ENCODE assay signal across 8 mouse cellular contexts in the genomic region with DNA sequence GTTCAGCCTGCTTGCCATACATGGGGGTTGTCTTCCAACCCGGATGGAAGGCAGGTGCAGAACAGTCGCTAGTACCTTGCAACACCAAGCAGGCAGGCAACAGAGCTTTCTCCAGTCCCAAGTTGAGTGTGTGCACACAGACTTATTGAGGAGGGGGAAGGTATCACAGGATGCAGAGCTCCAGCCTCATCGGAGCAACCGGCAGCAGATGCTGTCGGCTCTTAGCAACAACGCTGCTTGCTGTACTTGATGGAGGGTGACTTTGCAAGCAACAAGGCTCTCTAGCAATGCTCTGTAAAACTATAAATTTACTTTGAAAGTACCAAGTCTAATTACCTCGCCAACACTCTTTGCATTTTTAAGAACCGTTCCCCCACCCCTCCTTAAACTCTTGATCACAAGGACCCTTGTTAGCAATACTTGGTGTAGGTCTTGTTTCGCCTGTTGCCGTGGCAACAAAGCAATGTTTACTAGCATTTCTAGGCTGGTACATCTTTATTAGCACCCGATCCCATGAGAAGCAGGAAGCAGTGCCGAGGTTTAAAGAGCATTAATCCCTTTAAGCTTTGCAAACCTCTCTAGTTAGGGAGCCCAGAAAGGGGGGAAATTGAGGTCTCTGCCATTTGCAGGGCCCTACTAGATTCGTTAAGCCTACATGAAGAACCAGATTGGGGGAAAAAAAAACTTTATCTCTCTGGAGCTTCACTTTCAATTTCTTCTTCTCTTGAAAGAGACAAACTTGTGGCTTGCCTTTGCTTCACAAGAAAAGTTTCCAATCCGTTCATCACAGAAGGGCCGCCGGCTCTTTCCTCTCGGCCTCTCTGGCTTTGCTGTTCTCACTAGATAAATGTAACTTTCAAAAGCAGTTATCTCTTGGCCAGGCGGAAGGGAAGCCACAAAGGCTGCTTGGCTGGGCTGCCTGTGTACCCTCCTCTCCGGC.
DNase-seq lines count a peak whose midpoint lies in the region; ATAC-seq lines count a peak whose summit lies in the region.

No protein-coding gene starts in this region.

- H3K4me2 ChIP-seq in neural tube, embryonic 11.5 days (ENCODE audit: low read depth), result no peak overlapping the region
- no peak overlapping the region for H3K4me2 ChIP-seq in embryonic facial prominence, embryonic 11.5 days (ENCODE audit: low read depth, low read length)
- peak overlapping the region; percentile 26 for H3K4me2 ChIP-seq in limb, embryonic 12.5 days
- no peak overlapping the region for H3K4me2 ChIP-seq in intestine, embryonic 16.5 days (ENCODE audit: low read depth, low read length)

- H3K36me3 ChIP-seq in neural tube, embryonic 11.5 days (ENCODE audit: control insufficient read depth, insufficient read depth, low read length), result no peaks in the 10 kb centered on the region
- no peaks in the 10 kb centered on the region for H3K36me3 ChIP-seq in embryonic facial prominence, embryonic 11.5 days (replicated peaks; ENCODE audit: control insufficient read depth, insufficient read depth, low read depth, low read length)
- no peaks in the 10 kb centered on the region for H3K36me3 ChIP-seq in limb, embryonic 12.5 days
- no peaks in the 10 kb centered on the region for H3K36me3 ChIP-seq in intestine, embryonic 16.5 days (ENCODE audit: control insufficient read depth, insufficient read depth, low read length)

- ATAC-seq in neural tube, embryonic 11.5 days (ENCODE audit: insufficient read depth, low FRiP score, low TSS enrichment), result peak; percentile 38; the same call in 1 of the 2 replicates
- ATAC-seq in embryonic facial prominence, embryonic 11.5 days (replicated peaks; ENCODE audit: insufficient number of reproducible peaks, low FRiP score, low TSS enrichment, low read depth), result no peak
- peak; percentile 60; the same call in 1 of the 2 replicates for ATAC-seq in limb, embryonic 12.5 days (ENCODE audit: insufficient number of reproducible peaks, insufficient read depth, low FRiP score, low TSS enrichment, low read depth)
- ATAC-seq in intestine, embryonic 16.5 days, result no peak

- H3K4me3 ChIP-seq in neural tube, embryonic 11.5 days (ENCODE audit: low read depth, low read length), result no peak overlapping the region
- H3K4me3 ChIP-seq in embryonic facial prominence, embryonic 11.5 days (ENCODE audit: low read depth, low read length), result no peak overlapping the region
- no peak overlapping the region for H3K4me3 ChIP-seq in limb, embryonic 12.5 days (replicated peaks)
- no peak overlapping the region for H3K4me3 ChIP-seq in intestine, embryonic 16.5 days (ENCODE audit: low read length)

- peaks cover 30% of the 10 kb centered on the region for H3K4me1 ChIP-seq in neural tube, embryonic 11.5 days (ENCODE audit: control insufficient read depth, insufficient read depth, low read length)
- no peaks in the 10 kb centered on the region for H3K4me1 ChIP-seq in embryonic facial prominence, embryonic 11.5 days (ENCODE audit: control insufficient read depth, insufficient read depth, low read length)
- peaks cover 46% of the 10 kb centered on the region for H3K4me1 ChIP-seq in limb, embryonic 12.5 days (replicated peaks)
- peaks cover 6% of the 10 kb centered on the region; the same call in 1 of the 2 replicates for H3K4me1 ChIP-seq in intestine, embryonic 16.5 days (ENCODE audit: control insufficient read depth, insufficient read depth, low read length)

- 59% methylated on average over 19 of the region's 19 CpGs for WGBS in neural tube, embryonic 11.5 days
- 68% methylated on average over 19 of the region's 19 CpGs for WGBS in embryonic facial prominence, embryonic 11.5 days
- WGBS in limb, embryonic 12.5 days, result 31% methylated on average over 19 of the region's 19 CpGs
- WGBS in intestine, embryonic 16.5 days, result 46% methylated on average over 19 of the region's 19 CpGs

- no peak for DNase-seq in neural tube, embryonic 11.5 days (ENCODE audit: low spot score)
- no peak for DNase-seq in neural tube, embryonic 10.5 days (ENCODE audit: extremely low spot score, low spot score)
- peak; percentile 67 for DNase-seq in embryonic facial prominence, embryonic 11.5 days (ENCODE audit: low spot score)
- peak; percentile 82 for DNase-seq in retina, postnatal 1 day
- DNase-seq in frontal cortex, postnatal 25 days (ENCODE audit: low spot score in 2 of 2), result no peak
- no peak for DNase-seq in layer of hippocampus, adult 11-12 months (ENCODE audit: low spot score)

- peak overlapping the region; percentile 69 for H3K27ac ChIP-seq in neural tube, embryonic 11.5 days (ENCODE audit: low read depth, low read length)
- no peak overlapping the region for H3K27ac ChIP-seq in embryonic facial prominence, embryonic 11.5 days (replicated peaks; ENCODE audit: low read depth, low read length)
- H3K27ac ChIP-seq in limb, embryonic 12.5 days, result peak overlapping the region; percentile 67
- no peak overlapping the region for H3K27ac ChIP-seq in intestine, embryonic 16.5 days (ENCODE audit: low read length)

- H3K27me3 ChIP-seq in neural tube, embryonic 11.5 days (ENCODE audit: control insufficient read depth, insufficient read depth, low read length), result no peaks in the 10 kb centered on the region
- H3K27me3 ChIP-seq in embryonic facial prominence, embryonic 11.5 days (ENCODE audit: control insufficient read depth, insufficient read depth, low read length), result no peaks in the 10 kb centered on the region
- peaks cover 8% of the 10 kb centered on the region; the same call in 1 of the 2 replicates for H3K27me3 ChIP-seq in limb, embryonic 12.5 days
- no peaks in the 10 kb centered on the region for H3K27me3 ChIP-seq in intestine, embryonic 16.5 days (replicated peaks; ENCODE audit: control insufficient read depth, insufficient read depth, low read length)

- no peaks in the 10 kb centered on the region for H3K9me3 ChIP-seq in neural tube, embryonic 11.5 days (ENCODE audit: control insufficient read depth, low read length)
- H3K9me3 ChIP-seq in embryonic facial prominence, embryonic 11.5 days (replicated peaks; ENCODE audit: control insufficient read depth, low read length), result no peaks in the 10 kb centered on the region
- H3K9me3 ChIP-seq in limb, embryonic 12.5 days, result no peaks in the 10 kb centered on the region
- H3K9me3 ChIP-seq in intestine, embryonic 16.5 days (ENCODE audit: control insufficient read depth, low read length), result no peaks in the 10 kb centered on the region

- no peak overlapping the region for H3K9ac ChIP-seq in neural tube, embryonic 11.5 days (ENCODE audit: low read length)
- H3K9ac ChIP-seq in embryonic facial prominence, embryonic 11.5 days (replicated peaks; ENCODE audit: low read length), result no peak overlapping the region
- no peak overlapping the region for H3K9ac ChIP-seq in limb, embryonic 12.5 days (replicated peaks)
- no peak overlapping the region for H3K9ac ChIP-seq in intestine, embryonic 16.5 days (ENCODE audit: low read depth, low read length)

Comparison
In these comparisons a context has a peak if more than half of its experiments do, and no peak if none do; other contexts are left out.
1. ATAC-seq: peak in neural tube, embryonic 11.5 days (single experiment) and limb, embryonic 12.5 days (single experiment); none in embryonic facial prominence, embryonic 11.5 days (single experiment) and intestine, embryonic 16.5 days (single experiment).
2. DNase-seq: peak in embryonic facial prominence, embryonic 11.5 days (single experiment) and retina, postnatal 1 day (single experiment); none in neural tube, embryonic 11.5 days (single experiment), neural tube, embryonic 10.5 days (single experiment), frontal cortex, postnatal 25 days (0 of 2) and layer of hippocampus, adult 11-12 months (single experiment).
3. H3K27ac ChIP-seq: peak in neural tube, embryonic 11.5 days (single experiment) and limb, embryonic 12.5 days (single experiment); none in embryonic facial prominence, embryonic 11.5 days (single experiment) and intestine, embryonic 16.5 days (single experiment).